Mouse (Mus musculus) intestine, embryonic 15.5 days (tissue): ENCODE measurements around the gene Csde1. TPM values are rescaled to one million over a fixed set of nuclear protein-coding genes. Genes with fewer than 3 reads are reported as not detected.

Experiments used
- ATAC-seq: fragments of 200-750 bp; cut with Nextera tagmentation; 2 replicates; pipeline ENCODE4 v1.8.0; 2017; ENCODE audit warnings: moderate TSS enrichment, moderate library complexity
- H3K27ac ChIP-seq: fragments of 300-500 bp; sonication (generic); 2 replicates; pipeline ENCODE4 v1.5.1; 2015; ENCODE audit warnings: mild to moderate bottlenecking, inconsistent platforms
- H3K27me3 ChIP-seq: fragments of 300-500 bp; sonication (generic); replicated peaks from 2 replicates; pipeline ENCODE4 v1.6.1; 2015; ENCODE audit warnings: inconsistent platforms
- H3K36me3 ChIP-seq: fragments of 300-500 bp; sonication (generic); 2 replicates; pipeline ENCODE4 v1.6.1; 2015; ENCODE audit warnings: inconsistent platforms
- H3K4me1 ChIP-seq: fragments of 300-500 bp; sonication (generic); replicated peaks from 2 replicates; pipeline ENCODE4 v1.6.1; 2015; ENCODE audit warnings: inconsistent platforms
- H3K4me2 ChIP-seq: fragments of 300-500 bp; sonication (generic); replicated peaks from 2 replicates; pipeline ENCODE4 v1.6.1; 2015; ENCODE audit warnings: mild to moderate bottlenecking, inconsistent platforms
- H3K4me3 ChIP-seq: fragments of 300-500 bp; sonication (generic); replicated peaks from 2 replicates; pipeline ENCODE4 v1.5.1; 2015; ENCODE audit warnings: inconsistent platforms
- H3K9ac ChIP-seq: fragments of 300-500 bp; sonication (generic); 2 replicates; pipeline ENCODE4 v1.6.1; 2015; ENCODE audit warnings: inconsistent platforms
- H3K9me3 ChIP-seq: fragments of 300-500 bp; sonication (generic); 2 replicates; pipeline ENCODE4 v1.6.1; 2016; ENCODE audit warnings: inconsistent platforms
- WGBS: fragments of 180-500 bp; shearing (Covaris S2); methylation state at CpG from one replicate; pipeline ENCODE4 v1.1.7; 2015; 5-methylcytosine and 5-hydroxymethylcytosine counted together
- polyA plus RNA-seq: library from polyadenylated mRNA; unstranded; fragments of >200 nt; fragmentation: Nextera tagmentation; extraction: Ambion mirVana; gene quantifications from 2 replicates; pipeline ENCODE4 v1.2.1, GENCODE M21; 2015

Gene Csde1
- 268 and 301 TPM in 2 replicates for polyA plus RNA-seq

GRCm38 (mm10) chr3:103020249-103020942 is at the start of gene Csde1:
Gene Csde1 (plus strand): TSS chr3:103020426.
- H3K4me2 ChIP-seq, result peak within 1 kb of the TSS; percentile 64
- H3K9ac ChIP-seq, result peak within 1 kb of the TSS; percentile 83
- peak; percentile 96 for ATAC-seq
- H3K4me3 ChIP-seq, result peak within 1 kb of the TSS; percentile 69
- under 1% methylated on average over 55 of the region's 55 CpGs for WGBS
- H3K36me3 ChIP-seq, result no peaks in the 10 kb centered on the region
- H3K9me3 ChIP-seq, result no peaks in the 10 kb centered on the region
- peak within 1 kb of the TSS; percentile 93 for H3K27ac ChIP-seq
- 0 out of 2 replicates have a peak, but pooled peaks cover 7% of the 10 kb centered on the region for H3K4me1 ChIP-seq
- no peaks in the 10 kb centered on the region for H3K27me3 ChIP-seq

DNA sequence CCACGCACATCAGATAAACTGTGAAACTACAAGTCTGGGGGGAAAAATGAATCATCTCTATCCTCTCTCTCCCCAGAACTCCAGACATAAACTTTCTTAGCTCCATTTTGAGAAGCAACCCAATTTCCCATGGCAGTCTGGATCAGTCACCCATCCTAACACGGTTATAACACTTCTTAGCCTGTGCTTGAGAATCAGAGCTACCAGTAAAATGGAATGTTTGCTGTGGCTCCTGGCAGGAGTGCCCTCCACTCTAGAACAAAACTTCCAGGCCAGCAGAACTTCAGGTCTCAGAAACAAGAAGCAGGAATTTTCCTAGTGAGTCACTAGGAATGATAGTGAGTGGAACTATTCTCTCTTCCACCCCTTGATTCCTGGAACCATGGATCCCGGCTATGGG is 49.7 kb upstream of the Csde1 start:
- 59% methylated on average over 3 of the region's 3 CpGs for WGBS

GRCm38 (mm10) chr3:102976906-102977305 is 43.3 kb upstream of the Csde1 start:
- peak; percentile 67 for ATAC-seq
- no peak overlapping the region for H3K27ac ChIP-seq
- no peaks in the 10 kb centered on the region for H3K36me3 ChIP-seq
- H3K27me3 ChIP-seq, result no peaks in the 10 kb centered on the region
- no peak overlapping the region for H3K4me2 ChIP-seq
- H3K9ac ChIP-seq, result no peak overlapping the region
- H3K4me1 ChIP-seq, result 0 out of 2 replicates have a peak, but pooled peaks cover 3% of the 10 kb centered on the region
- no peaks in the 10 kb centered on the region for H3K9me3 ChIP-seq
- WGBS, result 69% methylated on average over 4 of the region's 4 CpGs
- no peak overlapping the region for H3K4me3 ChIP-seq

More for the DNA sequence above, 49.7 kb upstream of the Csde1 start:
- H3K4me2 ChIP-seq, result no peak overlapping the region
- no peaks in the 10 kb centered on the region; the same call in 1 of the 2 replicates for H3K4me1 ChIP-seq
- no peaks in the 10 kb centered on the region for H3K9me3 ChIP-seq
- H3K36me3 ChIP-seq, result no peaks in the 10 kb centered on the region
- ATAC-seq, result no peak
- H3K9ac ChIP-seq, result no peak overlapping the region
- no peaks in the 10 kb centered on the region for H3K27me3 ChIP-seq
- H3K27ac ChIP-seq, result no peak overlapping the region
- no peak overlapping the region for H3K4me3 ChIP-seq

GRCm38 (mm10) chr3:102979550-102980348 is 40.5 kb upstream of the Csde1 start:
- Histone ChIP-seq H3K4me2 (peak overlapping the region; percentile 34; the same call in 1 of the 2 replicates), H3K9ac (no peak overlapping the region), H3K9me3 (no peaks in the 10 kb centered on the region), H3K27ac (no peak overlapping the region), H3K27me3 (no peaks in the 10 kb centered on the region), H3K4me3 (no peak overlapping the region), H3K4me1 (0 out of 2 replicates have a peak, but pooled peaks cover 3% of the 10 kb centered on the region), H3K36me3 (no peaks in the 10 kb centered on the region)
- 25% methylated on average over 10 of the region's 10 CpGs for WGBS
- ATAC-seq, result no peak

DNA sequence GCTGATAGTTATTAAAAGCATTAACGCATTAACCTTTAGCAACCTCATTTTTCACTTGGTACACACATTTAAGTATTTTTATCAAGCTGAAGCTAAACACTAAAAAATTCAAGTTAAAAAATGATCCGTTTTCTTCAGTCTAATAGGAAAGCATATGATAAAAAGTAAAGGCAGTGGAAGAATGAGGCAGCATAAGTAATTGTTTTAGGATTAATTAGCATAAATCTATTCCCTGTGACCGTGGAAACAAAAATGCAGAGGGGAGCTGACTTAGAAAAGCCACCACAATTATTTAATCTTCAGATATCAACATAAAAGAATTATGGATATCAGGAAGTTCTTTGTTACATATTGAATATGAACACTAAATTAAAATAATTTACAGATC is 39.9 kb upstream of the Csde1 start:
- ATAC-seq, result no peak
- 31% methylated on average over 3 of the region's 3 CpGs for WGBS
- Histone ChIP-seq H3K4me2 (peak overlapping the region; percentile 34; the same call in 1 of the 2 replicates), H3K27me3 (no peaks in the 10 kb centered on the region), H3K4me1 (0 out of 2 replicates have a peak, but pooled peaks cover 3% of the 10 kb centered on the region), H3K4me3 (no peak overlapping the region), H3K36me3 (no peaks in the 10 kb centered on the region), H3K9me3 (no peaks in the 10 kb centered on the region), H3K9ac (no peak overlapping the region), H3K27ac (no peak overlapping the region)

- Histone ChIP-seq H3K27ac (no peak overlapping the region), H3K9ac (no peak overlapping the region), H3K36me3 (no peaks in the 10 kb centered on the region), H3K4me2 (no peak overlapping the region), H3K4me3 (no peak overlapping the region), H3K9me3 (no peaks in the 10 kb centered on the region), H3K27me3 (no peaks in the 10 kb centered on the region), H3K4me1 (0 out of 2 replicates have a peak, but pooled peaks cover 3% of the 10 kb centered on the region)
- WGBS, result 76% methylated on average over 8 of the region's 8 CpGs
- ATAC-seq, result no peak
Observed at GRCm38 (mm10) chr3:102991041-102991440, 29.2 kb upstream of the Csde1 start.

- ATAC-seq, result no peak
- Histone ChIP-seq H3K4me3 (no peak overlapping the region), H3K9ac (no peak overlapping the region), H3K4me2 (no peak overlapping the region), H3K36me3 (no peaks in the 10 kb centered on the region), H3K9me3 (no peaks in the 10 kb centered on the region), H3K4me1 (peaks cover 12% of the 10 kb centered on the region), H3K27ac (no peak overlapping the region), H3K27me3 (no peaks in the 10 kb centered on the region)
- WGBS, result 23% methylated on average over 3 of the region's 3 CpGs
Observed at GRCm38 (mm10) chr3:102992936-102993335, 27.3 kb upstream of the Csde1 start.

- Histone ChIP-seq H3K4me3 (peak overlapping the region; percentile 64), H3K4me1 (peaks cover 12% of the 10 kb centered on the region), H3K27me3 (no peaks in the 10 kb centered on the region), H3K4me2 (peak overlapping the region; percentile 59), H3K9me3 (no peaks in the 10 kb centered on the region), H3K27ac (peak overlapping the region; percentile 93; the same call in 1 of the 2 replicates), H3K36me3 (peaks cover 10% of the 10 kb centered on the region), H3K9ac (0 out of 2 replicates have a peak overlapping the region, but pooled peaks have one; percentile 75)
- 49% methylated on average over 7 of the region's 7 CpGs for WGBS
- 0 out of 2 replicates have a peak, but pooled peaks have one; percentile 5 for ATAC-seq
Observed at GRCm38 (mm10) chr3:102995233-102995604, 25.0 kb upstream of the Csde1 start.

DNA sequence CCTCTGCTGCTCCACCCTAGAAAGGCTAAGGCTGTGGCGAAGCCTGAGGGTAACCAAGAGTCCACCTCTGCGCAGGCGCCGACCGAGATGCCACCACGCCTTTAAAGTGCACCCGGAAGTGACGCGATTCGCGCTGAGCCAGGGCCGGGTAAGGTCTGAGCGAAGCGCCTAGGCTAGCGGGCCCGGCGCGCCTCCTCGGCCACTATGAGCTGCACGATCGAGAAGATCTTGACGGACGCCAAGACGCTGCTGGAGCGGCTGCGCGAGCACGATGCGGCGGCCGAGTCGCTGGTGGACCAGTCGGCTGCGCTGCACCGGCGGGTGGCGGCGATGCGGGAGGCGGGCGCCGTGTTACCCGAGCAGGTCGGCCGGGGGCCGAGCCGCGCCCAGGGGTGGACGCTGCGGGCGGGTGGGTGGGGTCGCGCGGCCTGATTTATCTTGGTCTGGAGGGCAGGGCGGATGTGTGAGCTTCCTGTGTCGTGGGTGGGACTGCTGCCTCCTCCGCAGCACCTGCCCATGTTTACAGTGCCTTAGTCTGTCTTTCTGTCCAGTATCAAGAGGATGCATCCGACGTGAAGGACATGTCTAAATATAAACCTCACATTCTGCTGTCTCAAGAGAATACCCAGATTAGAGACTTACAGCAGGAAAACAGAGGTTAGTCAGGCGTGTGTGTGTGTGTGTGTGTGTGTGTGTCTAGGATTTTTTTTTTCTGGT is 24.5 kb upstream of the Csde1 start, which contains the start of gene Sike1:
Sike1 (plus strand) TSS at position 104 of the 717 bp plus-strand sequence.
- WGBS, result under 1% methylated on average over 60 of the region's 60 CpGs
- H3K27ac ChIP-seq, result peak within 1 kb of the TSS; percentile 93
- H3K4me2 ChIP-seq, result peak within 1 kb of the TSS; percentile 59
- peaks cover 12% of the 10 kb centered on the region for H3K4me1 ChIP-seq
- no peaks in the 10 kb centered on the region for H3K27me3 ChIP-seq
- H3K4me3 ChIP-seq, result peak within 1 kb of the TSS; percentile 64
- peak within 1 kb of the TSS; percentile 75 for H3K9ac ChIP-seq
- H3K9me3 ChIP-seq, result no peaks in the 10 kb centered on the region
- peak; percentile 98 for ATAC-seq
- peaks cover 11% of the 10 kb centered on the region for H3K36me3 ChIP-seq

- Histone ChIP-seq H3K36me3 (peaks cover 15% of the 10 kb centered on the region), H3K4me3 (no peak overlapping the region), H3K9me3 (no peaks in the 10 kb centered on the region), H3K9ac (no peak overlapping the region), H3K27ac (no peak overlapping the region), H3K4me2 (peak overlapping the region; percentile 59; the same call in 1 of the 2 replicates), H3K27me3 (no peaks in the 10 kb centered on the region), H3K4me1 (peaks cover 12% of the 10 kb centered on the region)
- no peak for ATAC-seq
- 65% methylated on average over 10 of the region's 10 CpGs for WGBS
Observed at GRCm38 (mm10) chr3:102997036-102997435, 23.2 kb upstream of the Csde1 start.

GRCm38 (mm10) chr3:102997591-102997990 is 22.6 kb upstream of the Csde1 start:
- Histone ChIP-seq H3K9me3 (no peaks in the 10 kb centered on the region), H3K4me1 (peaks cover 12% of the 10 kb centered on the region), H3K36me3 (peaks cover 15% of the 10 kb centered on the region), H3K27ac (no peak overlapping the region), H3K4me2 (no peak overlapping the region), H3K4me3 (no peak overlapping the region), H3K9ac (no peak overlapping the region), H3K27me3 (no peaks in the 10 kb centered on the region)
- WGBS, result 65% methylated on average over 3 of the region's 3 CpGs
- no peak for ATAC-seq

DNA sequence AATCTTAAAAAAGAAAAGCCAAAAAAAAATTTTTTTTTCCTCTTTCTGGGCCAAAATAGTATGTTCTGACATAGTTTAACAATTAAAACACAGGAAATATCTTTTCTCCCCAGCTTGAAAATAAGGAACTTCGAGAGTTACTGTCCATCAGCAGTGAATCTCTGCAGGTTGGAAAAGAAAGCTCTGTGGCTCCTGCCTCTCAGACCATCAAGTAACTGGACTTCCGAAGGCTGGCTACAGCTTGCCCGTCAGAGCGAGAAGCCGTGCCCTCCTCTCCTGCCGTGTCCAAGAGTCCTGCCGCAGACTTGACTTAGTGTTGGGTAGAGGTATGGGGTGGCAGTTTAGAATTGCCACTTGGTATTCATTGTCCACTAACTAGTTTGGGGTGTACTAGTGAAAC is 18.6 kb upstream of the Csde1 start:
- 95% methylated on average over 7 of the region's 7 CpGs for WGBS
- no peak for ATAC-seq

More for the DNA sequence above, 18.6 kb upstream of the Csde1 start:
- Histone ChIP-seq H3K4me1 (peaks cover 7% of the 10 kb centered on the region), H3K27ac (no peak overlapping the region), H3K4me2 (no peak overlapping the region), H3K9ac (no peak overlapping the region), H3K9me3 (no peaks in the 10 kb centered on the region), H3K36me3 (peaks cover 15% of the 10 kb centered on the region), H3K4me3 (no peak overlapping the region), H3K27me3 (no peaks in the 10 kb centered on the region)
